Mouse (Mus musculus) MEL (cell line): ENCODE results near the gene Prss22.

ENCODE experiments used
- CTCF ChIP-seq, 3 experiments: IDR thresholded peaks in 2 of 3; conservative IDR thresholded peaks in 1 of 3; 2 replicates each; pipeline ENCODE4 v1.5.1; 2011 to 2012; ENCODE audit warnings: low read length in 3 of 3, low read depth in 2 of 3, mild to moderate bottlenecking in 2 of 3, improper control_type of control experiment in 1 of 3, inconsistent platforms in 1 of 3, mixed read lengths in 1 of 3, moderate library complexity in 1 of 3; ENCODE audit not compliant: control insufficient read depth in 1 of 3, insufficient read depth in 1 of 3, poor library complexity in 1 of 3, severe bottlenecking in 1 of 3
- MAX ChIP-seq: IDR thresholded peaks from 2 replicates; pipeline ENCODE4 v1.6.1; 2011; ENCODE audit warnings: low read length, improper control_type of control experiment
- MAZ ChIP-seq: IDR thresholded peaks from 2 replicates; pipeline ENCODE4 v1.6.1; 2012; ENCODE audit warnings: low read depth, mild to moderate bottlenecking, inconsistent platforms, low read length, improper control_type of control experiment
- MXI1 ChIP-seq: IDR thresholded peaks from 2 replicates; pipeline ENCODE4 v1.6.1; 2011; ENCODE audit warnings: mild to moderate bottlenecking, low read depth, low read length, improper control_type of control experiment
- NELFE ChIP-seq: IDR thresholded peaks from 2 replicates; pipeline ENCODE4 v1.6.1; 2011; ENCODE audit warnings: low read depth, low read length, improper control_type of control experiment
- NRF1 ChIP-seq: IDR thresholded peaks from 2 replicates; pipeline ENCODE4 v1.6.1; 2014; ENCODE audit warnings: low read depth, mild to moderate bottlenecking, inconsistent platforms, low read length, improper control_type of control experiment, moderate library complexity; ENCODE audit not compliant: poor library complexity, insufficient read depth, severe bottlenecking
- TAL1 ChIP-seq: IDR thresholded peaks from 2 replicates; pipeline ENCODE4 v1.6.1; 2012; ENCODE audit warnings: mild to moderate bottlenecking, inconsistent platforms, low read length, moderate library complexity, mixed read lengths
- UBTF ChIP-seq: IDR thresholded peaks from 2 replicates; pipeline ENCODE4 v1.6.1; 2012; ENCODE audit warnings: low read depth, mild to moderate bottlenecking, inconsistent platforms, low read length, improper control_type of control experiment, moderate library complexity, borderline replicate concordance; ENCODE audit not compliant: insufficient read depth
- USF2 ChIP-seq, 2 experiments: IDR thresholded peaks; 2 replicates each; pipeline ENCODE4 v1.6.1; 2011 to 2012; ENCODE audit warnings: improper control_type of control experiment in 2 of 2, low read length in 2 of 2, borderline replicate concordance in 1 of 2, inconsistent platforms in 1 of 2, low read depth in 1 of 2, mild to moderate bottlenecking in 1 of 2; ENCODE audit not compliant: insufficient read depth in 1 of 2
- ZMIZ1 ChIP-seq: IDR thresholded peaks from 2 replicates; pipeline ENCODE4 v1.6.1; 2012; ENCODE audit warnings: low read depth, mild to moderate bottlenecking, inconsistent platforms, low read length, improper control_type of control experiment, moderate library complexity
- ZNF384 ChIP-seq: IDR thresholded peaks from 2 replicates; pipeline ENCODE4 v1.6.1; 2012; ENCODE audit warnings: low read depth, mild to moderate bottlenecking, inconsistent platforms, low read length, improper control_type of control experiment

DNA sequence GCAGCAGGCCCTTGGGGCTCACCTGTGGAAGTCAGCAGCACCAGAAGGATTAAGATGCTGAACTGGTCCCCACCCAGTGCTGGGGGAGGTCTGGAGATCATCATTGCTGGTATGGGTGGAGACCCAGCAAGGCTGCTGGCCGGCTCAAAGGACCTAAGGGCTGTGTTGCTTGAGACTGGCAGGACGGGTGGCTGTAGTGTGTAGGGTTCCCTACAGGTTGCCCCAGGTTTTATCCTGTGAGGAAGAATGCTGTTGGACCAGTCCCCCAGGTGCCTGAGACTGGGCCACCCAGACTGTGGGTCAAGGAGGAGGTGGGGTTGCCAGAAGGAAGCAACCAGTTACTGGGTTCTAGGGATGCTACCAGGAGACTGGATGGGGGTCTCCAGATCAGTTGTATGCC is at the start of gene Prss22:
- TF ChIP-seq TAL1: no peak
- no peak for TF ChIP-seq ZNF384
- no peak for TF ChIP-seq MAX
- no peak for TF ChIP-seq MAZ
- TF ChIP-seq ZMIZ1: no peak
- TF ChIP-seq USF2 (IDR thresholded peaks at IDR 0.05; ENCODE audit: borderline replicate concordance in 1 of 2, insufficient read depth in 1 of 2, low read depth in 1 of 2, low read length in 2 of 2): no peak
- no peak for TF ChIP-seq UBTF
- TF ChIP-seq MXI1: no peak
- TF ChIP-seq NRF1: no peak
- no peak for TF ChIP-seq CTCF (IDR thresholded peaks at IDR 0.05 in 2 of 3, conservative IDR thresholded peaks at IDR 0.05 in 1 of 3; ENCODE audit: control insufficient read depth in 1 of 3, insufficient read depth in 1 of 3, low read depth in 2 of 3, low read length in 3 of 3, poor library complexity in 1 of 3, severe bottlenecking in 1 of 3)
- no peak for TF ChIP-seq NELFE
